Mouse (Mus musculus): ENCODE measurements around the gene Patz1. TPM values are rescaled to one million over a fixed set of nuclear protein-coding genes. Genes with fewer than 3 reads are reported as not detected.

The Patz1 gene
- total RNA-seq, 2 experiments from 2014 or later = 67.7 to 72.5 TPM

- no peak for DNase-seq (ENCODE audit: low spot score in 2 of 2)
Observed at GRCm38 (mm10) chr11:3328806-3329775, 40.4 kb downstream of the Patz1 start.

GRCm38 (mm10) chr11:3329891-3330451 is 41.3 kb downstream of the Patz1 start, which contains the start of gene Pik3ip1:
Gene Pik3ip1 (plus strand): TSS chr11:3330401.
- no peak for DNase-seq (ENCODE audit: low spot score in 2 of 2)

- DNase-seq (ENCODE audit: low spot score in 2 of 2) = peak; percentile 52 to 59
Observed at GRCm38 (mm10) chr11:3330566-3330965, 41.9 kb downstream of the Patz1 start.

GRCm38 (mm10) chr11:3330991-3331750 is 42.5 kb downstream of the Patz1 start:
- no peak for DNase-seq (ENCODE audit: low spot score in 2 of 2)

GRCm38 (mm10) chr11:3331756-3332642 is 43.3 kb downstream of the Patz1 start:
- DNase-seq (ENCODE audit: low spot score in 2 of 2) = peak; percentile 67 to 83

- DNase-seq (ENCODE audit: low spot score in 2 of 2) = no peak
Observed at GRCm38 (mm10) chr11:3333111-3333695, 44.5 kb downstream of the Patz1 start.

- DNase-seq (ENCODE audit: low spot score in 2 of 2) = no peak
Observed at GRCm38 (mm10) chr11:3334141-3334710, 45.6 kb downstream of the Patz1 start.

GRCm38 (mm10) chr11:3334711-3335316 is 46.1 kb downstream of the Patz1 start:
- no peak for DNase-seq (ENCODE audit: low spot score in 2 of 2)

- no peak for DNase-seq (ENCODE audit: low spot score in 2 of 2)
Observed at GRCm38 (mm10) chr11:3335651-3336216, 47.1 kb downstream of the Patz1 start.

GRCm38 (mm10) chr11:3336602-3337001 is 47.9 kb downstream of the Patz1 start:
- no peak for DNase-seq (ENCODE audit: low spot score in 2 of 2)

- DNase-seq (ENCODE audit: low spot score in 2 of 2) = no peak
Observed at GRCm38 (mm10) chr11:3337173-3337955, 48.7 kb downstream of the Patz1 start.

GRCm38 (mm10) chr11:3337961-3338360 is 49.3 kb downstream of the Patz1 start:
- DNase-seq (ENCODE audit: low spot score in 2 of 2) = no peak

- no peak for DNase-seq (ENCODE audit: low spot score in 2 of 2)
Observed at GRCm38 (mm10) chr11:3341476-3341875, 52.8 kb downstream of the Patz1 start.

- no peak for DNase-seq (ENCODE audit: low spot score in 2 of 2)
Observed at GRCm38 (mm10) chr11:3344916-3345315, 56.2 kb downstream of the Patz1 start.

GRCm38 (mm10) chr11:3346351-3346750 is 57.7 kb downstream of the Patz1 start:
- no peak for DNase-seq (ENCODE audit: low spot score in 2 of 2)

GRCm38 (mm10) chr11:3347091-3347834 is 58.6 kb downstream of the Patz1 start:
- peak; percentile 68 to 83 for DNase-seq (ENCODE audit: low spot score in 2 of 2)

GRCm38 (mm10) chr11:3347835-3348195 is 59.1 kb downstream of the Patz1 start:
- no peak for DNase-seq (ENCODE audit: low spot score in 2 of 2)

All from adrenal gland, postnatal 4 days (tissue).